In the genomic region with DNA sequence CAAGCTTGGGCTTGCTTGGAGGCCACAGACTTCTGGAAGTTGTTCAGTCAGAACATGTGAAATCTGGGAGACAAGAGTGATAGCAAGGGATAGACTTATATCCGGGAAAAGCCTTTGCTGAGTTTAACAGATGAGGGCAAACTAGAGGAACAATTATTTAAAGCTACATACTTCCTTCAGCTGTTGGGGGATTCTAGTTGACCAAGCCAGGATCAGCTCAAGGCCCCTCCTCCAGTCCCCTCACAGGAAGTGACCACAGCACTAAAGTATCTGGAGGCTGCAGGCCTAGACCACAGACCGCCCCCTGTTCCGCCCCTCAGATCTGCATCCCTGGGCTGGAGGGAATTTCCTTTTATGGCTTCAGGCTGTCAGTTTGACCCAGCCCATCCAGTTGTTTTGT, we compare ENCODE assay signal across 8 mouse cellular contexts. TPM values are rescaled to one million over a fixed set of nuclear protein-coding genes. Genes with fewer than 3 reads are reported as not detected.
DNase-seq lines count a peak whose midpoint lies in the region; ATAC-seq and TF ChIP-seq lines count a peak whose summit lies in the region.

No protein-coding gene starts in this region.

- H3K27me3 ChIP-seq in heart, embryonic 13.5 days (replicated peaks): no peaks in the 10 kb centered on the region
- no peaks in the 10 kb centered on the region for H3K27me3 ChIP-seq in kidney, postnatal 0 days (ENCODE audit: insufficient read depth, low read length)

- peak overlapping the region; percentile 99 for H3K9ac ChIP-seq in heart, embryonic 13.5 days
- peak overlapping the region; percentile 47; the same call in 1 of the 2 replicates for H3K9ac ChIP-seq in kidney, postnatal 0 days (ENCODE audit: low read depth, low read length)

- peak; percentile 72 for ATAC-seq in common myeloid progenitor, adult 5-6 weeks (replicated peaks; ENCODE audit: low read depth, poor library complexity, severe bottlenecking)
- peak; percentile 54; the same call in 1 of the 2 replicates for ATAC-seq in heart, embryonic 13.5 days (ENCODE audit: extremely low read depth, insufficient number of reproducible peaks, low FRiP score, low TSS enrichment)
- peak; percentile 60 for ATAC-seq in kidney, postnatal 0 days (replicated peaks; ENCODE audit: low FRiP score, low read depth)

- H3K4me3 ChIP-seq in heart, embryonic 13.5 days: peak overlapping the region; percentile 96
- peak overlapping the region; percentile 88 for H3K4me3 ChIP-seq in kidney, postnatal 0 days (replicated peaks; ENCODE audit: low read depth, low read length)

- WGBS in heart, embryonic 13.5 days: 4% methylated on average over 3 of the region's 3 CpGs
- 11% methylated on average over 3 of the region's 3 CpGs for WGBS in kidney, postnatal 0 days

- 0 out of 2 replicates have a peak, but pooled peaks have one; percentile 20 for TF ChIP-seq CTCF in kidney, postnatal 0 days (IDR thresholded peaks at IDR 0.05; ENCODE audit: low read depth)

- H3K4me2 ChIP-seq in heart, embryonic 13.5 days: peak overlapping the region; percentile 92
- H3K4me2 ChIP-seq in kidney, postnatal 0 days (ENCODE audit: low read length): peak overlapping the region; percentile 76

- no peaks in the 10 kb centered on the region for H3K9me3 ChIP-seq in heart, embryonic 13.5 days
- no peaks in the 10 kb centered on the region for H3K9me3 ChIP-seq in kidney, postnatal 0 days (replicated peaks; ENCODE audit: low read length)

- peak; percentile 93 for DNase-seq in Muller cell, postnatal 12 days (ENCODE audit: inconsistent ontology term)
- DNase-seq in kidney, postnatal 0 days (ENCODE audit: low spot score): peak; percentile 99
- peak; percentile 87 for DNase-seq in lung, postnatal 36 days
- DNase-seq in yolk sac, embryonic 10.5 days (ENCODE audit: low spot score): peak; percentile 76
- DNase-seq in left cerebral cortex, adult 11 months (ENCODE audit: low spot score): no peak
- no peak for DNase-seq in frontal cortex, postnatal 10 days (ENCODE audit: low spot score in 2 of 2)

- H3K27ac ChIP-seq in heart, embryonic 13.5 days (replicated peaks): peak overlapping the region; percentile 98
- peak overlapping the region; percentile 91 for H3K27ac ChIP-seq in kidney, postnatal 0 days

- H3K4me1 ChIP-seq in heart, embryonic 13.5 days: peaks cover 47% of the 10 kb centered on the region
- peaks cover 13% of the 10 kb centered on the region for H3K4me1 ChIP-seq in kidney, postnatal 0 days (replicated peaks; ENCODE audit: insufficient read depth, low read length)

- peaks cover 50% of the 10 kb centered on the region for H3K36me3 ChIP-seq in heart, embryonic 13.5 days
- H3K36me3 ChIP-seq in kidney, postnatal 0 days (ENCODE audit: insufficient read depth, low read length): peaks cover 30% of the 10 kb centered on the region

RNA-seq across cellular contexts. Expression of a gene that starts 1.8 kb away (rescaled TPM):
- 26.5 and 32.6 TPM in 2 replicates for total RNA-seq in common myeloid progenitor, adult 5-6 weeks (2017)
- polyA plus RNA-seq in heart, embryonic 13.5 days (2015; fragmentation: Nextera tagmentation; extraction: Ambion mirVana): 25.0 and 25.1 TPM in 2 replicates
- polyA plus RNA-seq in kidney, postnatal 0 days (2015; fragmentation: Nextera tagmentation; extraction: Ambion mirVana): 34.4 and 36.3 TPM in 2 replicates

RNA-seq across cellular contexts. Expression of a gene that starts 2.6 kb away (rescaled TPM):
- 100 and 110 TPM in 2 replicates for total RNA-seq in common myeloid progenitor, adult 5-6 weeks (2017)
- polyA plus RNA-seq in heart, embryonic 13.5 days (2015; fragmentation: Nextera tagmentation; extraction: Ambion mirVana): 354 and 386 TPM in 2 replicates
- polyA plus RNA-seq in kidney, postnatal 0 days (2015; fragmentation: Nextera tagmentation; extraction: Ambion mirVana): 318 and 342 TPM in 2 replicates

RNA-seq across cellular contexts. Expression of a gene that starts 5.2 kb away (rescaled TPM):
- total RNA-seq in common myeloid progenitor, adult 5-6 weeks (2017): 179 and 220 TPM in 2 replicates
- 120 and 134 TPM in 2 replicates for polyA plus RNA-seq in heart, embryonic 13.5 days (2015; fragmentation: Nextera tagmentation; extraction: Ambion mirVana)
- 139 and 167 TPM in 2 replicates for polyA plus RNA-seq in kidney, postnatal 0 days (2015; fragmentation: Nextera tagmentation; extraction: Ambion mirVana)

RNA-seq across cellular contexts. Expression of a gene that starts 13.1 kb away (rescaled TPM):
- total RNA-seq in common myeloid progenitor, adult 5-6 weeks (2017): 18.3 and 25.7 TPM in 2 replicates
- 80.7 and 88.2 TPM in 2 replicates for polyA plus RNA-seq in heart, embryonic 13.5 days (2015; fragmentation: Nextera tagmentation; extraction: Ambion mirVana)
- polyA plus RNA-seq in kidney, postnatal 0 days (2015; fragmentation: Nextera tagmentation; extraction: Ambion mirVana): 114 and 123 TPM in 2 replicates

RNA-seq across cellular contexts. Expression of a gene that starts 48.5 kb away (rescaled TPM):
- 0.18 TPM in 1 of 2 replicates, not detected in the other for total RNA-seq in common myeloid progenitor, adult 5-6 weeks (2017)
- 4.7 and 5.9 TPM in 2 replicates for polyA plus RNA-seq in heart, embryonic 13.5 days (2015; fragmentation: Nextera tagmentation; extraction: Ambion mirVana)
- polyA plus RNA-seq in kidney, postnatal 0 days (2015; fragmentation: Nextera tagmentation; extraction: Ambion mirVana): 5.6 and 6.1 TPM in 2 replicates

Comparison
In these comparisons a context has a peak if more than half of its experiments do, and no peak if none do; other contexts are left out.
1. DNase-seq: peak in Muller cell, postnatal 12 days (single experiment), kidney, postnatal 0 days (single experiment), lung, postnatal 36 days (single experiment) and yolk sac, embryonic 10.5 days (single experiment); none in left cerebral cortex, adult 11 months (single experiment) and frontal cortex, postnatal 10 days (0 of 2).
2. Peak in every context shown above with its lines, with median percentiles within 50 percentile points of each other: ATAC-seq.